Comparison of ENCODE assay signal across 18 mouse cellular contexts in genomic region chr5:72757155-72757773, GRCm38 (mm10). TPM values are rescaled to one million over a fixed set of nuclear protein-coding genes. Genes with fewer than 3 reads are reported as not detected.
DNase-seq lines count a peak whose midpoint lies in the region; ATAC-seq and TF ChIP-seq lines count a peak whose summit lies in the region.
"Had no signal": no experiment of that assay in that cellular context is flagged by ENCODE, and none has a peak within 500 bp of the region (broad histone marks: within the 10 kb centered on the region; RNA-seq: fewer than 3 reads in every experiment).

No protein-coding gene starts in this region.

- no peaks in the 10 kb centered on the region for H3K9me3 ChIP-seq in forebrain, postnatal 0 days (ENCODE audit: low read length)
- H3K9me3 ChIP-seq in forebrain, embryonic 16.5 days (ENCODE audit: control insufficient read depth, low read length): no peaks in the 10 kb centered on the region
- H3K9me3 ChIP-seq in midbrain, embryonic 16.5 days (replicated peaks; ENCODE audit: control insufficient read depth, low read length, poor library complexity, severe bottlenecking): no peaks in the 10 kb centered on the region
- H3K9me3 ChIP-seq in midbrain, embryonic 11.5 days (ENCODE audit: control insufficient read depth, low read length): no peaks in the 10 kb centered on the region
- no peaks in the 10 kb centered on the region for H3K9me3 ChIP-seq in hindbrain, postnatal 0 days (ENCODE audit: low read length)
- H3K9me3 ChIP-seq: heart, embryonic 13.5 days; limb, embryonic 15.5 days; midbrain, embryonic 12.5 days; stomach, embryonic 15.5 days had no signal

- no peak for DNase-seq in forebrain, postnatal 0 days
- DNase-seq in midbrain, embryonic 11.5 days (ENCODE audit: low spot score, missing footprints): no peak
- DNase-seq in hindbrain, postnatal 0 days (ENCODE audit: low spot score): peak; percentile 48
- no peak for DNase-seq in embryo, embryonic 10 days (ENCODE audit: low spot score)
- no peak for DNase-seq in thymus, postnatal 0 days (ENCODE audit: low spot score)
- DNase-seq in right cerebral cortex, postnatal 36 days (ENCODE audit: low spot score in 2 of 2): no peak
- DNase-seq: adrenal gland, postnatal 10 days; kidney, postnatal 10 days; lung, embryonic 14.5 days; thymus, postnatal 25 days had no signal

- H3K27ac ChIP-seq in forebrain, postnatal 0 days (ENCODE audit: low read depth, low read length): no peak overlapping the region
- no peak overlapping the region for H3K27ac ChIP-seq in forebrain, embryonic 16.5 days (ENCODE audit: low read length)
- H3K27ac ChIP-seq in midbrain, embryonic 16.5 days (ENCODE audit: low read length): no peak overlapping the region
- no peak overlapping the region for H3K27ac ChIP-seq in midbrain, embryonic 11.5 days (ENCODE audit: low read depth, low read length)
- peak overlapping the region; percentile 16 for H3K27ac ChIP-seq in hindbrain, postnatal 0 days
- H3K27ac ChIP-seq: heart, embryonic 13.5 days; limb, embryonic 15.5 days; midbrain, embryonic 12.5 days; stomach, embryonic 15.5 days had no signal

- no peaks in the 10 kb centered on the region for H3K36me3 ChIP-seq in forebrain, postnatal 0 days (ENCODE audit: insufficient read depth)
- no peaks in the 10 kb centered on the region for H3K36me3 ChIP-seq in forebrain, embryonic 16.5 days (ENCODE audit: control insufficient read depth, insufficient read depth)
- no peaks in the 10 kb centered on the region for H3K36me3 ChIP-seq in midbrain, embryonic 16.5 days (ENCODE audit: control insufficient read depth, insufficient read depth, low read length)
- H3K36me3 ChIP-seq in midbrain, embryonic 11.5 days (ENCODE audit: control insufficient read depth, insufficient read depth, low read length): no peaks in the 10 kb centered on the region
- no peaks in the 10 kb centered on the region for H3K36me3 ChIP-seq in hindbrain, postnatal 0 days (ENCODE audit: insufficient read depth, low read length)
- H3K36me3 ChIP-seq: limb, embryonic 15.5 days; midbrain, embryonic 12.5 days; stomach, embryonic 15.5 days had no signal

- no peak for TF ChIP-seq CTCF in forebrain, postnatal 0 days (IDR thresholded peaks at IDR 0.05; ENCODE audit: low read depth)
- no peak for TF ChIP-seq CTCF in hindbrain, postnatal 0 days (IDR thresholded peaks at IDR 0.05; ENCODE audit: low read depth)

- no peak overlapping the region for H3K4me2 ChIP-seq in forebrain, postnatal 0 days (ENCODE audit: low read depth)
- no peak overlapping the region for H3K4me2 ChIP-seq in forebrain, embryonic 16.5 days (ENCODE audit: low read length)
- H3K4me2 ChIP-seq in midbrain, embryonic 16.5 days (ENCODE audit: low read length): no peak overlapping the region
- no peak overlapping the region for H3K4me2 ChIP-seq in midbrain, embryonic 11.5 days
- no peak overlapping the region for H3K4me2 ChIP-seq in hindbrain, postnatal 0 days (ENCODE audit: low read depth, low read length)
- H3K4me2 ChIP-seq: heart, embryonic 13.5 days; limb, embryonic 15.5 days; lung, embryonic 14.5 days; midbrain, embryonic 12.5 days; stomach, embryonic 15.5 days had no signal

- H3K4me1 ChIP-seq in forebrain, postnatal 0 days (ENCODE audit: insufficient read depth): peaks cover 6% of the 10 kb centered on the region; the same call in 1 of the 2 replicates
- H3K4me1 ChIP-seq in forebrain, embryonic 16.5 days (replicated peaks; ENCODE audit: control insufficient read depth, insufficient read depth, low read length): peaks cover 11% of the 10 kb centered on the region; the same call in 1 of the 2 replicates
- H3K4me1 ChIP-seq in midbrain, embryonic 16.5 days (ENCODE audit: control insufficient read depth, insufficient read depth, low read length): peaks cover 3% of the 10 kb centered on the region
- H3K4me1 ChIP-seq in midbrain, embryonic 11.5 days (ENCODE audit: control insufficient read depth, insufficient read depth, low read length): no peaks in the 10 kb centered on the region; the same call in 1 of the 2 replicates
- no peaks in the 10 kb centered on the region for H3K4me1 ChIP-seq in hindbrain, postnatal 0 days (ENCODE audit: insufficient read depth, low read length)
- H3K4me1 ChIP-seq: heart, embryonic 13.5 days; limb, embryonic 15.5 days; stomach, embryonic 15.5 days had no signal

- peak; percentile 27 for ATAC-seq in forebrain, postnatal 0 days
- no peak; the same call in 1 of the 2 replicates for ATAC-seq in forebrain, embryonic 16.5 days
- ATAC-seq in midbrain, embryonic 16.5 days: peak; percentile 40; the same call in 1 of the 2 replicates
- no peak for ATAC-seq in midbrain, embryonic 11.5 days (ENCODE audit: low FRiP score)
- peak; percentile 63 for ATAC-seq in hindbrain, postnatal 0 days
- ATAC-seq: Patski had no signal

- H3K9ac ChIP-seq in forebrain, postnatal 0 days: no peak overlapping the region
- H3K9ac ChIP-seq in forebrain, embryonic 16.5 days (replicated peaks; ENCODE audit: low read depth, low read length): no peak overlapping the region
- no peak overlapping the region for H3K9ac ChIP-seq in midbrain, embryonic 16.5 days (ENCODE audit: low read depth, low read length)
- no peak overlapping the region for H3K9ac ChIP-seq in midbrain, embryonic 11.5 days (ENCODE audit: low read length)
- H3K9ac ChIP-seq in hindbrain, postnatal 0 days (replicated peaks; ENCODE audit: low read length): no peak overlapping the region
- H3K9ac ChIP-seq: heart, embryonic 13.5 days; limb, embryonic 15.5 days; lung, embryonic 14.5 days; midbrain, embryonic 12.5 days; stomach, embryonic 15.5 days had no signal

- WGBS in forebrain, postnatal 0 days: 48% methylated on average over 18 of the region's 18 CpGs
- WGBS in forebrain, embryonic 16.5 days: 52% methylated on average over 18 of the region's 18 CpGs
- WGBS in midbrain, embryonic 16.5 days: 70% methylated on average over 18 of the region's 18 CpGs
- WGBS in midbrain, embryonic 11.5 days: 81% methylated on average over 18 of the region's 18 CpGs
- WGBS in hindbrain, postnatal 0 days: 49% methylated on average over 18 of the region's 18 CpGs

- no peaks in the 10 kb centered on the region for H3K27me3 ChIP-seq in forebrain, postnatal 0 days (ENCODE audit: insufficient read depth, low read length)
- no peaks in the 10 kb centered on the region for H3K27me3 ChIP-seq in forebrain, embryonic 16.5 days (replicated peaks; ENCODE audit: control insufficient read depth, insufficient read depth, low read length)
- no peaks in the 10 kb centered on the region for H3K27me3 ChIP-seq in midbrain, embryonic 16.5 days (ENCODE audit: control insufficient read depth, insufficient read depth, low read depth, low read length)
- no peaks in the 10 kb centered on the region for H3K27me3 ChIP-seq in midbrain, embryonic 11.5 days (ENCODE audit: control insufficient read depth, insufficient read depth, low read length)
- no peaks in the 10 kb centered on the region for H3K27me3 ChIP-seq in hindbrain, postnatal 0 days (ENCODE audit: insufficient read depth, low read length)
- H3K27me3 ChIP-seq: heart, embryonic 13.5 days; limb, embryonic 15.5 days; midbrain, embryonic 12.5 days; Patski; stomach, embryonic 15.5 days had no signal

- H3K4me3 ChIP-seq in forebrain, postnatal 0 days (ENCODE audit: low read depth, low read length): no peak overlapping the region
- H3K4me3 ChIP-seq in forebrain, embryonic 16.5 days (replicated peaks; ENCODE audit: low read length): no peak overlapping the region
- H3K4me3 ChIP-seq in midbrain, embryonic 16.5 days (ENCODE audit: low read depth, low read length): no peak overlapping the region
- H3K4me3 ChIP-seq in midbrain, embryonic 11.5 days (ENCODE audit: low read depth, low read length): no peak overlapping the region
- no peak overlapping the region for H3K4me3 ChIP-seq in hindbrain, postnatal 0 days (ENCODE audit: low read length)
- H3K4me3 ChIP-seq: heart, embryonic 13.5 days; limb, embryonic 15.5 days; midbrain, embryonic 12.5 days; stomach, embryonic 15.5 days had no signal

RNA-seq across cellular contexts. Expression of gene Txk, which starts 4.7 kb away (rescaled TPM):
- total RNA-seq in forebrain, postnatal 0 days (2014; rRNA removed): not detected in 2 replicates
- 0.06 and 0.13 TPM in 2 replicates for polyA plus RNA-seq in forebrain, postnatal 0 days (2015; fragmentation: Nextera tagmentation; extraction: Ambion mirVana)
- polyA plus RNA-seq in forebrain, embryonic 16.5 days (2015; fragmentation: Nextera tagmentation; extraction: Ambion mirVana): 0.13 TPM in 1 of 2 replicates, not detected in the other
- polyA plus RNA-seq in midbrain, embryonic 16.5 days (2015; fragmentation: Nextera tagmentation; extraction: Ambion mirVana): 0.19 TPM in 1 of 2 replicates, not detected in the other
- polyA plus RNA-seq in midbrain, embryonic 11.5 days (2014; fragmentation: Nextera tagmentation; extraction: Ambion mirVana): not detected in 2 replicates
- 0.21 TPM in 1 of 2 replicates, not detected in the other for total RNA-seq in hindbrain, postnatal 0 days (2014; rRNA removed)
- polyA plus RNA-seq in hindbrain, postnatal 0 days (2015; fragmentation: Nextera tagmentation; extraction: Ambion mirVana): 0.33 and 0.35 TPM in 2 replicates
- polyA plus RNA-seq in thymus, postnatal 0 days (2015; fragmentation: Nextera tagmentation; extraction: Ambion mirVana): 57.9 and 64.1 TPM in 2 replicates
- total RNA-seq: gastrocnemius, adult 8-10 months had no signal
- polyA plus RNA-seq: lung, embryonic 14.5 days had no signal

Comparison
In these comparisons a context has a peak if more than half of its experiments do, and no peak if none do; other contexts are left out.
1. ATAC-seq: peak in forebrain, postnatal 0 days (single experiment), midbrain, embryonic 16.5 days (single experiment) and hindbrain, postnatal 0 days (single experiment); none in forebrain, embryonic 16.5 days (single experiment) and midbrain, embryonic 11.5 days (single experiment).
2. RNA of gene Txk, which starts 4.7 kb away (polyA plus RNA-seq): 57.9 to 64.1 TPM in thymus, postnatal 0 days; 0.33 to 0.35 TPM in hindbrain, postnatal 0 days, 0.06 to 0.13 TPM in forebrain, postnatal 0 days, 0.13 TPM in forebrain, embryonic 16.5 days, 0.19 TPM in midbrain, embryonic 16.5 days and not detected in midbrain, embryonic 11.5 days; every median in the first group is over 10 times any median in the second.